Mouse (Mus musculus): Measurements from ENCODE around the gene Plcb2. TPM values are rescaled to one million over a fixed set of nuclear protein-coding genes. Genes with fewer than 3 reads are reported as not detected.

Gene Plcb2
- polyA plus RNA-seq, 2 experiments: 0.74 to 2.1 TPM

DNA sequence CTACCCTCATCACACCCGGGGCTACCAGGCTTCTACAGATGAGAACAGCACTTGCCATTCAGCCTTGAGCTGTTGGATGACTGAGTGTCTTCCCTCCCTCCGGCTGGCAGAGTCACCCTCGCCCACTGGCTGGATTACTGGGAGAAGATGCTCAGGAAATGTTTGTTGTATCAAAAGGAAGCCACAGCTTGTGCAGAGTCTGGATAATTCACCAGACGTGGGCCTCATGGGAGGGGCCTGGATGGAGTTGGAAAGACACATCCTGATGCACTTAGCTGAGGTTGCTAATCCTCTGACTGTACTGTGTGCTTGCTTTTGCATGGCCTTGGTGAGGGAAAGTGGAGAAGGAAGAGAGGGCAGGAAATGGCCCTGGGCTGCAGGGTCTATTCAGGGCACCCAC is 27.9 kb upstream of the Plcb2 start:
- DNase-seq (ENCODE audit: low spot score) (no peak), ATAC-seq (ENCODE audit: low FRiP score, low read depth) (no peak)
- no peak overlapping the region for H3K9ac ChIP-seq (ENCODE audit: low read depth, low read length, severe bottlenecking)
- H3K27ac ChIP-seq (replicated peaks; ENCODE audit: low read depth, low read length): no peak overlapping the region
- H3K36me3 ChIP-seq (ENCODE audit: control insufficient read depth, insufficient read depth, low read length): no peaks in the 10 kb centered on the region
- no peak for TF ChIP-seq POLR2A (IDR thresholded peaks at IDR 0.05; ENCODE audit: borderline replicate concordance, extremely low read depth, insufficient read depth, insufficient read length)
- peaks cover 6% of the 10 kb centered on the region; the same call in 1 of the 2 replicates for H3K4me1 ChIP-seq (ENCODE audit: control insufficient read depth, insufficient read depth, low read length)
- no peaks in the 10 kb centered on the region for H3K9me3 ChIP-seq (ENCODE audit: control insufficient read depth, low read length)
- 81% methylated on average over 4 of the region's 4 CpGs for WGBS
- no peaks in the 10 kb centered on the region for H3K27me3 ChIP-seq (ENCODE audit: control insufficient read depth, insufficient read depth, low read length)
- H3K4me3 ChIP-seq (replicated peaks; ENCODE audit: low read length): no peak overlapping the region
- no peak overlapping the region for H3K4me2 ChIP-seq (replicated peaks; ENCODE audit: low read depth, low read length, severe bottlenecking)

DNA sequence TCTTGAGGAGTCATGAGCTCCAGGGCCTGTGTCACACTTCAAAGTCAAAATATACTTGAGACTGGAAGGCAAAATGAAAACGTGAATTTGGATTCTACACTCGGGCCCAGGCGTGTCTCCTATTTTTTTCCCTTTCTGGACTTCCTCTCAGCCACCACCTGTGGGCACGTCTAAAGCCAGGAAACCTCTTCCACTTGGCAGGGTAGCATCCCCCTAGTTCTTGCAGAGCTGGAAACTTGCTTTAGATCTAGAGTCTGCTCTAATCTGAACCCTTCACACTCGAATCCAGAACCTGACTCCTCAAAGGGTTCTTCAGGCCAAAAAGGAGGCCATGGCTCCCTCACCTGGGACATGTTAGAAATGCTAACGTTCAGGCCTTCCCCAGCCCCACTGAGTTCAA is 27.2 kb upstream of the Plcb2 start:
- Histone ChIP-seq H3K4me1 (ENCODE audit: control insufficient read depth, insufficient read depth, low read length) (peaks cover 6% of the 10 kb centered on the region; the same call in 1 of the 2 replicates), H3K9me3 (ENCODE audit: control insufficient read depth, low read length) (no peaks in the 10 kb centered on the region), H3K4me3 (replicated peaks; ENCODE audit: low read length) (no peak overlapping the region), H3K27me3 (ENCODE audit: control insufficient read depth, insufficient read depth, low read length) (no peaks in the 10 kb centered on the region), H3K9ac (ENCODE audit: low read depth, low read length, severe bottlenecking) (no peak overlapping the region), H3K36me3 (ENCODE audit: control insufficient read depth, insufficient read depth, low read length) (no peaks in the 10 kb centered on the region), H3K27ac (replicated peaks; ENCODE audit: low read depth, low read length) (no peak overlapping the region), H3K4me2 (replicated peaks; ENCODE audit: low read depth, low read length, severe bottlenecking) (no peak overlapping the region)
- 79% methylated on average over 6 of the region's 6 CpGs for WGBS
- DNase-seq (ENCODE audit: low spot score) (no peak), ATAC-seq (ENCODE audit: low FRiP score, low read depth) (no peak)
- TF ChIP-seq POLR2A (IDR thresholded peaks at IDR 0.05; ENCODE audit: borderline replicate concordance, extremely low read depth, insufficient read depth, insufficient read length): no peak

DNA sequence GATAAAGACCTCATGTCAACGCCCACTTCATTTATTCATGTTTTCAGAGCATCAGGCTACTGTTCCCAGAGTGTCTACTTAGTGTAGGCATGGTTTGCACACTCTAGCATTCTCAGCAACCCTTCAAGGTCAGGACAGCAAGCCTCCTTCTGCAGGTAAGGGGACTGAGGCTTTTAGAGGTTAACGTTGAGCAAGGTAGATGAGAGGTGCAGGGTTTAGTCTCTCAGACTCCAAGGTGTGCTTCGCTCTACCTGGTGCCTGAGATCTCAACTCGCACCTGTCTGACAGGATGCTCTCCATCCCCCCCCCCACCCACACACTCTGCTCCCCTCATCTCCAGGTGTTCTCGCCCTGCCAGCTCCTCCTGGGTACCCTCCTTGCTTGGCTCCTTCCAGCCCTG is 25.9 kb upstream of the Plcb2 start:
- ATAC-seq (ENCODE audit: low FRiP score, low read depth) (no peak), DNase-seq (ENCODE audit: low spot score) (no peak)
- no peak overlapping the region for H3K9ac ChIP-seq (ENCODE audit: low read depth, low read length, severe bottlenecking)
- H3K4me3 ChIP-seq (replicated peaks; ENCODE audit: low read length): no peak overlapping the region
- H3K4me1 ChIP-seq (ENCODE audit: control insufficient read depth, insufficient read depth, low read length): peaks cover 18% of the 10 kb centered on the region
- no peaks in the 10 kb centered on the region for H3K9me3 ChIP-seq (ENCODE audit: control insufficient read depth, low read length)
- TF ChIP-seq POLR2A (IDR thresholded peaks at IDR 0.05; ENCODE audit: borderline replicate concordance, extremely low read depth, insufficient read depth, insufficient read length): no peak
- H3K36me3 ChIP-seq (ENCODE audit: control insufficient read depth, insufficient read depth, low read length): no peaks in the 10 kb centered on the region
- H3K27ac ChIP-seq (replicated peaks; ENCODE audit: low read depth, low read length): no peak overlapping the region
- 91% methylated on average over 5 of the region's 5 CpGs for whole genome bisulfite sequencing
- no peaks in the 10 kb centered on the region for H3K27me3 ChIP-seq (ENCODE audit: control insufficient read depth, insufficient read depth, low read length)
- no peak overlapping the region for H3K4me2 ChIP-seq (replicated peaks; ENCODE audit: low read depth, low read length, severe bottlenecking)

DNA sequence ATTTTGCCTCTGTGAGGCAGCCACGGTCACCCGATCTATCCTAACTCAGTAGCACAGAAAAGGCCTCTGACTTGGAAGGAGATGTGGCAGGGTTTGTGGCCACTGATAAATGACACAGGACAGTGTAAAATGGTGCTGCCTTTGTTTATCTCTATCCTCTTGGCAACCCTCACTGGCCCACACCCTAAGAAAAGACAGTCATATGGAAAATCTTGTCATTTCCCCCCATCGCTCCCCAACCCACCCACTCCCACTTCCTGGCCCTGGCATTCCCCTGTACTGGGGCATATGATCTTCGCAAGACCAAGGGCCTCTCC is 24.5 kb upstream of the Plcb2 start:
- DNase-seq (ENCODE audit: low spot score): no peak
- H3K27ac ChIP-seq (replicated peaks; ENCODE audit: low read depth, low read length): no peak overlapping the region
- no peaks in the 10 kb centered on the region for H3K27me3 ChIP-seq (ENCODE audit: control insufficient read depth, insufficient read depth, low read length)
- no peak for TF ChIP-seq POLR2A (IDR thresholded peaks at IDR 0.05; ENCODE audit: borderline replicate concordance, extremely low read depth, insufficient read depth, insufficient read length)
- H3K4me1 ChIP-seq (ENCODE audit: control insufficient read depth, insufficient read depth, low read length): peaks cover 27% of the 10 kb centered on the region
- H3K4me2 ChIP-seq (replicated peaks; ENCODE audit: low read depth, low read length, severe bottlenecking): no peak overlapping the region
- H3K36me3 ChIP-seq (ENCODE audit: control insufficient read depth, insufficient read depth, low read length): no peaks in the 10 kb centered on the region; the same call in 1 of the 2 replicates
- H3K4me3 ChIP-seq (replicated peaks; ENCODE audit: low read length): no peak overlapping the region
- no peak for ATAC-seq (ENCODE audit: low FRiP score, low read depth)
- WGBS: 42% methylated on average over 3 of the region's 4 CpGs
- H3K9me3 ChIP-seq (ENCODE audit: control insufficient read depth, low read length): no peaks in the 10 kb centered on the region
- H3K9ac ChIP-seq (ENCODE audit: low read depth, low read length, severe bottlenecking): no peak overlapping the region

DNA sequence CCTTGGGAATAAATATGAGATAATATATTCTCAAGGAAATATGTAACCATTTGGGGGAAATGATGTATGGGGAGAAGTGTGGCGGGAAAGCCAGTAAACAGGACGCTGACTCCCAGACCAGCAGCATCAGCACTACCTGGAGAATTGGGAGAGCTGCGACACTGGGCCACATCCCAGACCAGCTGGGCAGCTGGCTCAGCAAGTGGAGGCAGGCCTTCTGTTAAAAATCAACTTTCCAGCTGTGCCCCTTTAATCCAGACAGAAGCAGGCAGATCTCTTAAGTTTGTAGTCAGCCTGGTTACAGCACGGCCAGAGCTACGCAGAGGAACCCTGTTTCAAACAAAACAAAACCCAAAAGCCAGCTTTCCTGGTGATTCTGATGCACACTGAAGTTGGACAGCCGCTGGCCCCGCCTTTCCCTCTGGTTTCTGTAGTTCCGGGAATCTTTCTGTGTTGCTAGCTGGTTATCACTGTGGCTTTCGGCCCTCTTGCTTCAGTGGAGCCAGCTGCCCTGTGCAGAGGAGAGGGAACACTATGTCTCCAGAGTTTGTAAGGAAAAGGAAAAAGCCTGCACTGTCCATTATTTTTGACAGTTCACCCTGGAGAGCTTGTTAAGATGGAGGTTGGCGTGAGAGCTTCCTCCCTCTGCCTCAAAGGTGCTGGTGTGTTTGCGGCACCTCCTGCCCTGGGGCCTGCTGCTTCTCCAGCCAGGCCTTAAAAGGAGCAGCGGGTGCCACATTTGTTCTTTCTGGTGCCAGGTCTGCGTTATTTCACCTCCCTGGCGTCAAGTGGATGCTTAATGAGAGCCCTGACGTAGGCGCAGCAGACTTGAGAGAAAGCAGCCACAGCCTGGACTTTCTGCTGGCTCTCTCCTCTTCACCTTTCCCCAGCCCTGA is 23.9 kb upstream of the Plcb2 start:
- Histone ChIP-seq H3K4me2 (replicated peaks; ENCODE audit: low read depth, low read length, severe bottlenecking) (no peak overlapping the region), H3K4me3 (replicated peaks; ENCODE audit: low read length) (no peak overlapping the region), H3K9me3 (ENCODE audit: control insufficient read depth, low read length) (no peaks in the 10 kb centered on the region), H3K27me3 (ENCODE audit: control insufficient read depth, insufficient read depth, low read length) (no peaks in the 10 kb centered on the region), H3K36me3 (ENCODE audit: control insufficient read depth, insufficient read depth, low read length) (no peaks in the 10 kb centered on the region; the same call in 1 of the 2 replicates), H3K4me1 (ENCODE audit: control insufficient read depth, insufficient read depth, low read length) (peaks cover 33% of the 10 kb centered on the region), H3K9ac (ENCODE audit: low read depth, low read length, severe bottlenecking) (no peak overlapping the region), H3K27ac (replicated peaks; ENCODE audit: low read depth, low read length) (no peak overlapping the region)
- TF ChIP-seq POLR2A (IDR thresholded peaks at IDR 0.05; ENCODE audit: borderline replicate concordance, extremely low read depth, insufficient read depth, insufficient read length): no peak
- WGBS: 54% methylated on average over 16 of the region's 16 CpGs
- ATAC-seq (ENCODE audit: low FRiP score, low read depth): no peak
- no peak for DNase-seq (ENCODE audit: low spot score)
